Mouse (Mus musculus) neural tube, embryonic 11.5 days (tissue): Measurements from ENCODE around the gene Krt79. TPM values are rescaled to one million over a fixed set of nuclear protein-coding genes. Genes with fewer than 3 reads are reported as not detected.

ENCODE experiments used
- ATAC-seq: fragments of 200-750 bp; cut with Nextera tagmentation; 2 replicates; pipeline ENCODE4 v1.8.0; 2017; ENCODE audit warnings: moderate number of reproducible peaks, mild to moderate bottlenecking, moderate TSS enrichment, moderate library complexity; ENCODE audit not compliant: insufficient read depth, low FRiP score, low TSS enrichment
- DNase-seq: peaks from one replicate; pipeline ENCODE4 v3.0.0-alpha.2; 2015; ENCODE audit warnings: low spot score
- H3K27ac ChIP-seq: fragments of 300-500 bp; sonication (generic); 2 replicates; pipeline ENCODE4 v1.5.1; 2014; ENCODE audit warnings: low read depth, mild to moderate bottlenecking, low read length
- H3K27me3 ChIP-seq: fragments of 300-500 bp; sonication (generic); 2 replicates; pipeline ENCODE4 v1.6.1; 2014; ENCODE audit warnings: mild to moderate bottlenecking, low read length, mixed read lengths; ENCODE audit not compliant: control insufficient read depth, insufficient read depth
- H3K36me3 ChIP-seq: fragments of 300-500 bp; sonication (generic); 2 replicates; pipeline ENCODE4 v1.6.1; 2014; ENCODE audit warnings: mild to moderate bottlenecking, low read length, moderate library complexity, mixed read lengths; ENCODE audit not compliant: control insufficient read depth, insufficient read depth
- H3K4me1 ChIP-seq: fragments of 300-500 bp; sonication (generic); 2 replicates; pipeline ENCODE4 v1.6.1; 2014; ENCODE audit warnings: low read length, mixed read lengths; ENCODE audit not compliant: control insufficient read depth, insufficient read depth
- H3K4me2 ChIP-seq: fragments of 300-500 bp; sonication (generic); 2 replicates; pipeline ENCODE4 v1.6.1; 2014; ENCODE audit warnings: low read depth, mild to moderate bottlenecking, moderate library complexity
- H3K4me3 ChIP-seq: fragments of 300-500 bp; sonication (generic); 2 replicates; pipeline ENCODE4 v1.5.1; 2014; ENCODE audit warnings: low read depth, low read length
- H3K9ac ChIP-seq: fragments of 300-500 bp; sonication (generic); 2 replicates; pipeline ENCODE4 v1.6.1; 2014; ENCODE audit warnings: mild to moderate bottlenecking, low read length
- H3K9me3 ChIP-seq: fragments of 300-500 bp; sonication (generic); 2 replicates; pipeline ENCODE4 v1.6.1; 2016; ENCODE audit warnings: low read length; ENCODE audit not compliant: control insufficient read depth
- WGBS: fragments of 180-500 bp; shearing (Covaris S2); extraction: QIAGEN DNeasy Blood & Tissue Kit; methylation state at CpG from one replicate; pipeline ENCODE4 v1.1.7; 2014; 5-methylcytosine and 5-hydroxymethylcytosine counted together
- polyA plus RNA-seq: library from polyadenylated mRNA; unstranded; fragments of >200 nt; fragmentation: Nextera tagmentation; extraction: Ambion mirVana; gene quantifications from 2 replicates; pipeline ENCODE4 v1.2.1, GENCODE M21; 2014

The Krt79 gene
- polyA plus RNA-seq, 1 experiment from 2014 or later = 0.21 TPM

- Histone ChIP-seq H3K9ac (peak overlapping the region; percentile 62), H3K36me3 (no peaks in the 10 kb centered on the region), H3K4me1 (peaks cover 4% of the 10 kb centered on the region; the same call in 1 of the 2 replicates), H3K27ac (no peak overlapping the region), H3K9me3 (no peaks in the 10 kb centered on the region), H3K4me2 (no peak overlapping the region; the same call in 1 of the 2 replicates), H3K4me3 (no peak overlapping the region), H3K27me3 (no peaks in the 10 kb centered on the region)
- ATAC-seq (no peak), DNase-seq (no peak)
- WGBS = 48% methylated on average over 3 of the region's 3 CpGs
Observed at GRCm38 (mm10) chr15:101976641-101977040, 36.5 kb upstream of the Krt79 start.

- WGBS = 32% methylated on average over 5 of the region's 5 CpGs
- no peak overlapping the region for H3K4me3 ChIP-seq
- DNase-seq (no peak), ATAC-seq (no peak)
- 0 out of 2 replicates have a peak overlapping the region, but pooled peaks have one; percentile 24 for H3K9ac ChIP-seq
- no peak overlapping the region for H3K4me2 ChIP-seq
- no peaks in the 10 kb centered on the region for H3K9me3 ChIP-seq
- H3K36me3 ChIP-seq = no peaks in the 10 kb centered on the region
- H3K27me3 ChIP-seq = no peaks in the 10 kb centered on the region
- H3K4me1 ChIP-seq = peaks cover 4% of the 10 kb centered on the region; the same call in 1 of the 2 replicates
- no peak overlapping the region for H3K27ac ChIP-seq
Observed at GRCm38 (mm10) chr15:101976023-101976422, 35.9 kb upstream of the Krt79 start.

GRCm38 (mm10) chr15:101974083-101974845, 34.1 kb upstream of the Krt79 start:
- no peak overlapping the region for H3K4me3 ChIP-seq
- no peaks in the 10 kb centered on the region for H3K36me3 ChIP-seq
- DNase-seq (no peak), ATAC-seq (no peak)
- H3K9me3 ChIP-seq = no peaks in the 10 kb centered on the region
- no peak overlapping the region for H3K9ac ChIP-seq
- WGBS = 64% methylated on average over 14 of the region's 16 CpGs
- H3K27me3 ChIP-seq = no peaks in the 10 kb centered on the region
- no peak overlapping the region for H3K4me2 ChIP-seq
- peaks cover 4% of the 10 kb centered on the region; the same call in 1 of the 2 replicates for H3K4me1 ChIP-seq
- no peak overlapping the region for H3K27ac ChIP-seq

GRCm38 (mm10) chr15:101973414-101974077, 33.4 kb upstream of the Krt79 start:
- peaks cover 4% of the 10 kb centered on the region; the same call in 1 of the 2 replicates for H3K4me1 ChIP-seq
- H3K27ac ChIP-seq = no peak overlapping the region
- WGBS = 11% methylated on average over 15 of the region's 15 CpGs
- DNase-seq = peak; percentile 97
- no peaks in the 10 kb centered on the region for H3K27me3 ChIP-seq
- no peaks in the 10 kb centered on the region for H3K9me3 ChIP-seq
- no peak overlapping the region for H3K4me2 ChIP-seq
- H3K36me3 ChIP-seq = no peaks in the 10 kb centered on the region
- H3K4me3 ChIP-seq = no peak overlapping the region
- peak; percentile 39 for ATAC-seq
- H3K9ac ChIP-seq = no peak overlapping the region

GRCm38 (mm10) chr15:101970536-101970935, 30.4 kb upstream of the Krt79 start:
- H3K9me3 ChIP-seq = no peaks in the 10 kb centered on the region
- 6% methylated on average over 3 of the region's 6 CpGs for WGBS
- no peak overlapping the region for H3K4me2 ChIP-seq
- ATAC-seq = no peak
- H3K27me3 ChIP-seq = no peaks in the 10 kb centered on the region
- no peak overlapping the region for H3K9ac ChIP-seq
- no peaks in the 10 kb centered on the region for H3K4me1 ChIP-seq
- H3K27ac ChIP-seq = no peak overlapping the region
- no peaks in the 10 kb centered on the region for H3K36me3 ChIP-seq
- H3K4me3 ChIP-seq = no peak overlapping the region
- DNase-seq = peak; percentile 79

- H3K4me2 ChIP-seq = no peak overlapping the region
- H3K9me3 ChIP-seq = no peaks in the 10 kb centered on the region
- 78% methylated on average over 8 of the region's 8 CpGs for WGBS
- no peaks in the 10 kb centered on the region for H3K36me3 ChIP-seq
- H3K27ac ChIP-seq = no peak overlapping the region
- no peak overlapping the region for H3K9ac ChIP-seq
- no peaks in the 10 kb centered on the region for H3K27me3 ChIP-seq
- DNase-seq = no peak
- H3K4me1 ChIP-seq = no peaks in the 10 kb centered on the region
- H3K4me3 ChIP-seq = no peak overlapping the region
- no peak for ATAC-seq
Observed at GRCm38 (mm10) chr15:101966808-101967207, 26.7 kb upstream of the Krt79 start.

- no peaks in the 10 kb centered on the region for H3K36me3 ChIP-seq
- no peaks in the 10 kb centered on the region for H3K27me3 ChIP-seq
- WGBS = 83% methylated on average over 3 of the region's 3 CpGs
- H3K9ac ChIP-seq = no peak overlapping the region
- no peaks in the 10 kb centered on the region for H3K9me3 ChIP-seq
- no peak overlapping the region for H3K4me2 ChIP-seq
- DNase-seq (no peak), ATAC-seq (no peak)
- H3K4me1 ChIP-seq = no peaks in the 10 kb centered on the region
- H3K4me3 ChIP-seq = no peak overlapping the region
- H3K27ac ChIP-seq = no peak overlapping the region
Observed at GRCm38 (mm10) chr15:101958891-101959290, 18.8 kb upstream of the Krt79 start.

GRCm38 (mm10) chr15:101954187-101954586, 14.1 kb upstream of the Krt79 start, which contains the start of gene Krt78:
Krt78 (minus strand) TSS chr15:101954287.
- DNase-seq (no peak), ATAC-seq (no peak)
- Histone ChIP-seq H3K36me3 (no peaks in the 10 kb centered on the region), H3K4me1 (no peaks in the 10 kb centered on the region), H3K4me3 (no peak within 1 kb of the TSS), H3K27me3 (no peaks in the 10 kb centered on the region), H3K9ac (no peak within 1 kb of the TSS; the same call in 1 of the 2 replicates), H3K27ac (no peak within 1 kb of the TSS), H3K9me3 (no peaks in the 10 kb centered on the region), H3K4me2 (no peak within 1 kb of the TSS)
- 83% methylated on average over 9 of the region's 9 CpGs for WGBS
